Mouse (Mus musculus): ENCODE results near the gene Tmem119. TPM values are rescaled to one million over a fixed set of nuclear protein-coding genes. Genes with fewer than 3 reads are reported as not detected.

Gene Tmem119
- total and polyA plus RNA-seq, 3 experiments, result 0.13 TPM; not detected in 2

GRCm38 (mm10) chr5:113824228-113824627 is 23.9 kb upstream of the Tmem119 start:
- Histone ChIP-seq H3K27me3 (ENCODE audit: control insufficient read depth in 1 of 2, insufficient read depth in 2 of 2, low read length in 2 of 2) (no peaks in the 10 kb centered on the region), H3K9ac (ENCODE audit: control insufficient read depth, low read depth, low read length, poor library complexity, severe bottlenecking) (no peak overlapping the region), H3K4me3 (ENCODE audit: control insufficient read depth in 1 of 2, insufficient read depth in 1 of 2, low read depth in 2 of 2, low read length in 2 of 2) (no peak overlapping the region), H3K27ac (ENCODE audit: control insufficient read depth, low read depth, low read length) (no peak overlapping the region), H3K9me3 (replicated peaks; ENCODE audit: insufficient read depth, low read length) (no peaks in the 10 kb centered on the region), H3K4me1 (ENCODE audit: control insufficient read depth in 1 of 2, insufficient read depth in 2 of 2, low read length in 2 of 2) (peaks cover 0 to 8% of the 10 kb centered on the region in 2 experiments; a peak in 1 of 4 replicates), H3K36me3 (ENCODE audit: control insufficient read depth in 1 of 2, insufficient read depth in 2 of 2, low read length in 2 of 2) (no peaks in the 10 kb centered on the region), H3K79me2 (ENCODE audit: control insufficient read depth, insufficient read depth, low read length, poor library complexity) (peaks cover 3% of the 10 kb centered on the region; the same call in 1 of the 2 replicates)
- DNase-seq (ENCODE audit: low read depth, low spot score), result no peak
- TF ChIP-seq SIN3A (IDR thresholded peaks at IDR 0.05; ENCODE audit: low read length) (no peak), NRF1 (IDR thresholded peaks at IDR 0.05; ENCODE audit: insufficient read depth, low read depth, low read length, poor library complexity, severe bottlenecking) (no peak), GABPA (IDR thresholded peaks at IDR 0.05; ENCODE audit: low read depth, low read length) (no peak), ETS1 (IDR thresholded peaks at IDR 0.05; ENCODE audit: low read depth, low read length) (no peak), CHD1 (IDR thresholded peaks at IDR 0.05; ENCODE audit: low read depth, low read length) (no peak), E2F4 (IDR thresholded peaks at IDR 0.05; ENCODE audit: borderline replicate concordance, low read depth, low read length) (no peak), HCFC1 (IDR thresholded peaks at IDR 0.05; ENCODE audit: low read depth, low read length) (no peak), BHLHE40 (IDR thresholded peaks at IDR 0.05; ENCODE audit: borderline replicate concordance, low read depth, low read length) (no peak), MAX (IDR thresholded peaks at IDR 0.05; ENCODE audit: low read length) (no peak), CHD2 (IDR thresholded peaks at IDR 0.05; ENCODE audit: low read length) (no peak), GATA1 (IDR thresholded peaks at IDR 0.05; ENCODE audit: low read depth, low read length) (no peak), MEF2A (IDR thresholded peaks at IDR 0.05; ENCODE audit: extremely low read depth, insufficient replicate concordance, low read depth, low read length, poor library complexity, severe bottlenecking) (no peak), EP300 (IDR thresholded peaks at IDR 0.05; ENCODE audit: low read depth in 1 of 2, low read length in 2 of 2) (no peak), NELFE (IDR thresholded peaks at IDR 0.05; ENCODE audit: low read depth, low read length) (no peak), RAD21 (IDR thresholded peaks at IDR 0.05; ENCODE audit: low read depth, low read length) (no peak), CTCF (IDR thresholded peaks at IDR 0.05 in 2 of 3, conservative IDR thresholded peaks at IDR 0.05 in 1 of 3; ENCODE audit: control insufficient read depth in 1 of 3, insufficient read depth in 1 of 3, low read depth in 2 of 3, low read length in 3 of 3, poor library complexity in 1 of 3, severe bottlenecking in 1 of 3) (no peak), KAT2A (conservative IDR thresholded peaks at IDR 0.05; ENCODE audit: low read depth, low read length) (no peak), MAZ (IDR thresholded peaks at IDR 0.05; ENCODE audit: low read depth, low read length) (no peak), MYB (IDR thresholded peaks at IDR 0.05; ENCODE audit: low read depth, low read length) (no peak), ZNF384 (IDR thresholded peaks at IDR 0.05; ENCODE audit: low read depth, low read length) (no peak)

- no peaks in the 10 kb centered on the region for H3K27me3 ChIP-seq (ENCODE audit: control insufficient read depth in 1 of 2, insufficient read depth in 2 of 2, low read length in 2 of 2)
- peaks cover 0 to 4% of the 10 kb centered on the region in 2 experiments; a peak in 1 of 4 replicates for H3K4me1 ChIP-seq (ENCODE audit: control insufficient read depth in 1 of 2, insufficient read depth in 2 of 2, low read length in 2 of 2)
- H3K79me2 ChIP-seq (ENCODE audit: control insufficient read depth, insufficient read depth, low read length, poor library complexity), result no peaks in the 10 kb centered on the region
- no peak overlapping the region for H3K9ac ChIP-seq (ENCODE audit: control insufficient read depth, low read depth, low read length, poor library complexity, severe bottlenecking)
- H3K36me3 ChIP-seq (ENCODE audit: control insufficient read depth in 1 of 2, insufficient read depth in 2 of 2, low read length in 2 of 2), result no peaks in the 10 kb centered on the region
- no peaks in the 10 kb centered on the region for H3K9me3 ChIP-seq (replicated peaks; ENCODE audit: insufficient read depth, low read length)
- TF ChIP-seq POLR2AphosphoS5 (IDR thresholded peaks at IDR 0.05; ENCODE audit: borderline replicate concordance, low read depth, low read length) (no peak), TCF12 (IDR thresholded peaks at IDR 0.05; ENCODE audit: low read depth, low read length) (no peak), GATA1 (IDR thresholded peaks at IDR 0.05; ENCODE audit: low read depth, low read length) (no peak), MYB (IDR thresholded peaks at IDR 0.05; ENCODE audit: low read depth, low read length) (no peak), MYC (IDR thresholded peaks at IDR 0.05; ENCODE audit: low read depth, low read length) (no peak), USF2 (IDR thresholded peaks at IDR 0.05; ENCODE audit: borderline replicate concordance in 1 of 2, insufficient read depth in 1 of 2, low read depth in 1 of 2, low read length in 2 of 2) (no peak), MXI1 (IDR thresholded peaks at IDR 0.05; ENCODE audit: low read depth, low read length) (no peak), MEF2A (IDR thresholded peaks at IDR 0.05; ENCODE audit: extremely low read depth, insufficient replicate concordance, low read depth, low read length, poor library complexity, severe bottlenecking) (no peak), MAZ (IDR thresholded peaks at IDR 0.05; ENCODE audit: low read depth, low read length) (no peak), USF1 (IDR thresholded peaks at IDR 0.05; ENCODE audit: low read depth, low read length) (no peak), NELFE (IDR thresholded peaks at IDR 0.05; ENCODE audit: low read depth, low read length) (no peak), TAL1 (IDR thresholded peaks at IDR 0.05; ENCODE audit: low read length) (no peak)
- H3K27ac ChIP-seq (ENCODE audit: control insufficient read depth, low read depth, low read length), result no peak overlapping the region
- H3K4me3 ChIP-seq (ENCODE audit: control insufficient read depth in 1 of 2, insufficient read depth in 1 of 2, low read depth in 2 of 2, low read length in 2 of 2), result no peak overlapping the region
- no peak for DNase-seq (ENCODE audit: low read depth, low spot score)
Observed at GRCm38 (mm10) chr5:113818572-113818971, 18.3 kb upstream of the Tmem119 start.

Data from MEL (cell line).